Mouse (Mus musculus) neural tube, embryonic 15.5 days (tissue): ENCODE data around the gene Gfm1. TPM values are rescaled to one million over a fixed set of nuclear protein-coding genes. Genes with fewer than 3 reads are reported as not detected.
A peak's percentile ranks its signal among the peaks of the same experiment; 100 is the strongest.

Source experiments
- ATAC-seq: fragments of 200-750 bp; cut with Nextera tagmentation; 2 replicates; pipeline ENCODE4 v1.8.0; 2017; ENCODE audit warnings: mild to moderate bottlenecking, moderate TSS enrichment, moderate library complexity; ENCODE audit not compliant: low FRiP score
- H3K27ac ChIP-seq: fragments of 300-500 bp; sonication (generic); replicated peaks from 2 replicates; pipeline ENCODE4 v1.5.1; 2015; ENCODE audit warnings: mild to moderate bottlenecking, inconsistent platforms
- H3K27me3 ChIP-seq: fragments of 300-500 bp; sonication (generic); replicated peaks from 2 replicates; pipeline ENCODE4 v1.6.1; 2015; ENCODE audit warnings: inconsistent platforms
- H3K36me3 ChIP-seq: fragments of 300-500 bp; sonication (generic); 2 replicates; pipeline ENCODE4 v1.6.1; 2015; ENCODE audit warnings: inconsistent platforms
- H3K4me1 ChIP-seq: fragments of 300-500 bp; sonication (generic); 2 replicates; pipeline ENCODE4 v1.6.1; 2015; ENCODE audit warnings: inconsistent platforms
- H3K4me2 ChIP-seq: fragments of 300-500 bp; sonication (generic); 2 replicates; pipeline ENCODE4 v1.6.1; 2015; ENCODE audit warnings: inconsistent platforms, mild to moderate bottlenecking, moderate library complexity
- H3K4me3 ChIP-seq: fragments of 300-500 bp; sonication (generic); replicated peaks from 2 replicates; pipeline ENCODE4 v1.5.1; 2015; ENCODE audit warnings: mild to moderate bottlenecking, inconsistent platforms
- H3K9ac ChIP-seq: fragments of 300-500 bp; sonication (generic); replicated peaks from 2 replicates; pipeline ENCODE4 v1.6.1; 2015; ENCODE audit warnings: mild to moderate bottlenecking, inconsistent platforms
- H3K9me3 ChIP-seq: fragments of 300-500 bp; sonication (generic); replicated peaks from 2 replicates; pipeline ENCODE4 v1.6.1; 2016; ENCODE audit warnings: inconsistent platforms
- WGBS: fragments of 180-500 bp; shearing (Covaris S2); methylation state at CpG from one replicate; pipeline ENCODE4 v1.1.7; 2015; ENCODE audit warnings: mixed read lengths; 5-methylcytosine and 5-hydroxymethylcytosine counted together
- polyA plus RNA-seq: library from polyadenylated mRNA; unstranded; fragments of >200 nt; fragmentation: Nextera tagmentation; extraction: Ambion mirVana; gene quantifications from 2 replicates; pipeline ENCODE4 v1.2.1, GENCODE M21; 2015

Gene Gfm1
- 31.2 and 34.0 TPM in 2 replicates for polyA plus RNA-seq

DNA sequence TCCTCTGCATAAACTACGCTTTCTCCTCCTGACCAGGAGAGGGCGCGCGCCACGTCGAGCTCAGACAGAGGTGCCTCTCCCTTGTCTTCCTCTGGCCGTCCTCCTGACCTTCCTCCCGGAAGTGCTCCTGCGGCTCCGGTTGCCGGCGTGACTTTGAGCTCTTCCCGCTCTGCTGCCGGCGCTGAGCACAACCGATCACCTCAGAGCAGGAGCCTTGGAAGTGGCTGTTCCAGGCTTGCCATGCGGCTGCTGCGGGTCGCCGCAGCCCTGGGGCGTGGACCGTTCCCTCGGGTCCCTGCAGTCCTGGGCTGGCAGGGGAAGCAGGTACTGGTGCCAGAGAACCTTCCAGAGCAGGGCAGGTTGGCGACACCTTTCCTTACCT is at the start of gene Gfm1:
Gene Gfm1, plus strand, starts transcription at position 98 of the 382 bp plus-strand sequence.
- under 1% methylated on average over 24 of the region's 24 CpGs for WGBS
- Histone ChIP-seq H3K9ac (peak within 1 kb of the TSS; percentile 92), H3K27me3 (no peaks in the 10 kb centered on the region), H3K4me1 (peaks cover 10% of the 10 kb centered on the region), H3K4me2 (peak within 1 kb of the TSS; percentile 74), H3K27ac (0 out of 2 replicates have a peak within 1 kb of the TSS, but pooled peaks have one; percentile 62), H3K4me3 (peak within 1 kb of the TSS; percentile 100), H3K36me3 (peaks cover 28% of the 10 kb centered on the region), H3K9me3 (no peaks in the 10 kb centered on the region)
- ATAC-seq, result peak; percentile 98

GRCm38 (mm10) chr3:67429338-67429998 is 428 bp upstream of the Gfm1 start:
- Histone ChIP-seq H3K4me1 (peaks cover 10% of the 10 kb centered on the region), H3K36me3 (peaks cover 25% of the 10 kb centered on the region), H3K27me3 (no peaks in the 10 kb centered on the region), H3K9me3 (no peaks in the 10 kb centered on the region), H3K9ac (peak overlapping the region; percentile 26; the same call in 1 of the 2 replicates), H3K4me3 (peak overlapping the region; percentile 100), H3K4me2 (peak overlapping the region; percentile 74), H3K27ac (no peak overlapping the region)
- peak; percentile 60; the same call in 1 of the 2 replicates for ATAC-seq
- WGBS, result 38% methylated on average over 8 of the region's 8 CpGs

DNA sequence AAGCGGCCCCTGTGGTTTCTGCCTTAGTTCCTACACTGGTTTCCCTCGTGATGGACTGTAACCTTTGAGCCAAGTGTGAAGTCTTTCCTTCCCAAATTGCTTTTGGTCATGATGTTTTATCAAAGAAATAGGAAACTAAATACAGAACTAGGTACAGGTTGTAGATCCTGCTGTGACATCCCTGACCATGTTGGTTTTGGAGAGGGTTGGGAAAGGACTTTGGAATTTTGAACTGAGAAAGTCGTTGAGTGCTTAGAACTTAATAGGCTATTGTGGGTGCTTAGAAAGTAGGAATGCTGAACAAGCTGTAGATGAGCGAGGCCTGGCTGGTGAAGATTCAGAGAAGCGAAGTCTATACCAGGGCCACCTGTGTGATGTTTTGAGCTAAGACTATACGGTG is 4.1 kb downstream of the Gfm1 start:
- H3K4me1 ChIP-seq, result peaks cover 10% of the 10 kb centered on the region
- H3K9ac ChIP-seq, result no peak overlapping the region
- H3K27ac ChIP-seq, result no peak overlapping the region
- H3K27me3 ChIP-seq, result no peaks in the 10 kb centered on the region
- no peak overlapping the region for H3K4me3 ChIP-seq
- ATAC-seq, result no peak
- 96% methylated on average over 6 of the region's 6 CpGs for WGBS
- H3K4me2 ChIP-seq, result no peak overlapping the region
- peaks cover 63% of the 10 kb centered on the region for H3K36me3 ChIP-seq
- H3K9me3 ChIP-seq, result no peaks in the 10 kb centered on the region

DNA sequence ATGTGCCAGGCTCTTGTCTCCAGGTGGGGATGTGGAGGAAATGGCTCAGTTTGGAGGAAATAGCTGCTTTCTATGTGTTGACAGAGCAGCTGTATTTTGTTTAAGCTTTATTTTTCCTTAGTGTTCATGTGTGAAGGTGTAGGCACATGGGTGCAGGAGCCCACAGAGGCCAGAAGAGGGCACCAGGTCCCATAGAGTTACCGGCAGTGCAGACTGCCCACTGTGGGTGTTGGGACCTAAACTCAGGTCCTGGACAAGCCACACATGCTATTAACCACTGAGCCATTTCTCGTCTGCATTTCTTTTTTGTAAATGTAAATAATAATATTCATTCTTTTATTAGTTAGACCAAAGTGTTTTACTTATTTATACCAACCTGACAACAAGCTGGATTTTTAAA is 17.2 kb downstream of the Gfm1 start:
- Histone ChIP-seq H3K36me3 (peaks cover 74% of the 10 kb centered on the region), H3K4me1 (no peaks in the 10 kb centered on the region), H3K27me3 (no peaks in the 10 kb centered on the region), H3K27ac (no peak overlapping the region), H3K9me3 (no peaks in the 10 kb centered on the region), H3K4me3 (no peak overlapping the region), H3K9ac (no peak overlapping the region), H3K4me2 (no peak overlapping the region)
- no peak for ATAC-seq
- 93% methylated on average over 2 of the region's 2 CpGs for WGBS

DNA sequence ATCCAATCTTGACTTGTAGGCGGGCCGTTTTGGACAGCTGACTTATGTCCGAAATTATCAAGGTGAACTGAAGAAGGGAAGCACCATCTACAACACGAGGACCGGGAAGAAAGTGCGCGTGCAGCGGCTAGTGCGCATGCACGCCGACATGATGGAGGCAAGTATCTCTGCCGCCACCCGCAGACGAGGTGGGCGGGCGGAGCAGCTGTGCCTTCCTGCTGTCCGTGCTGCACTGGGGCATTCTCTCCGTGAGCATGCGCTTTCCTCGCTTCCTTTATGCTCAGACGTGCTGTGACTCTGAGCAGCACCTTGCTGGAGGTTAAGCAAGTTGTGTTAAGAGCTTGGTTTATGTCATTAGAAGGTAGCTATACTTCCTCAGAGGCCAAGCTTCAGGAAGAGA is 19.8 kb downstream of the Gfm1 start:
- Histone ChIP-seq H3K36me3 (peaks cover 78% of the 10 kb centered on the region), H3K9me3 (no peaks in the 10 kb centered on the region), H3K4me2 (no peak overlapping the region), H3K27ac (no peak overlapping the region), H3K27me3 (no peaks in the 10 kb centered on the region), H3K9ac (no peak overlapping the region), H3K4me1 (no peaks in the 10 kb centered on the region), H3K4me3 (no peak overlapping the region)
- no peak for ATAC-seq
- 94% methylated on average over 21 of the region's 21 CpGs for WGBS

DNA sequence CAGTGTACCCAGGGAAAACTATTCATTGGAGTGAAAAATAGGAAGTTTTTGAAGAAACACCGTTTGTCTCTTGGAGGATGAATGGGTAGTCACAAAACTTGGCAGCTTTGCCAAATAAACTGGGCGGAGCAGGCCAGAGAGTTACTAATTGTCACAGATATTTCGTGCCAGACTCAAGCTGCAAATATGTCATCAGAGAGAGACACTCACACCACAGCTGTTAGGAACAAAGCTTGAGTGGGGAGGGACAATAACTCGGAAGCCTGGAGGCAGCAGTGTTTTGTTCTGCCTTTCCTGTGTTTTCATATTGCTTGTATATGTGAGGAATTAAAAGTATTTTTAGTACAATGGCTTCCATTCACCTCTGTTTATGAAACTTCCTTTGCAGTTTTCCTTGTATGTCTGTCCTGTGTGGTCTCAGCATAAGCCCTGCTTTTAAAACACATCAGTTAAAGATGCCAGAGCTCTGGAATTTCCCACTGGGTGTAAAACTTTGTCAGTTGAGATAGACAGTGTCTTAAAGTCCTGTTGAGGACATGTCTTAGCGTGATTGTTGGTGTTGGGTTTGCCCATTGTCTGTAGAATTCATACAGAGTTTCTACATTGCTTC is 20.8 kb downstream of the Gfm1 start:
- Histone ChIP-seq H3K27ac (no peak overlapping the region), H3K4me3 (no peak overlapping the region), H3K9ac (no peak overlapping the region), H3K4me1 (no peaks in the 10 kb centered on the region), H3K36me3 (peaks cover 79% of the 10 kb centered on the region), H3K9me3 (no peaks in the 10 kb centered on the region), H3K4me2 (no peak overlapping the region), H3K27me3 (no peaks in the 10 kb centered on the region)
- ATAC-seq, result no peak
- WGBS, result 80% methylated on average over 5 of the region's 5 CpGs

DNA sequence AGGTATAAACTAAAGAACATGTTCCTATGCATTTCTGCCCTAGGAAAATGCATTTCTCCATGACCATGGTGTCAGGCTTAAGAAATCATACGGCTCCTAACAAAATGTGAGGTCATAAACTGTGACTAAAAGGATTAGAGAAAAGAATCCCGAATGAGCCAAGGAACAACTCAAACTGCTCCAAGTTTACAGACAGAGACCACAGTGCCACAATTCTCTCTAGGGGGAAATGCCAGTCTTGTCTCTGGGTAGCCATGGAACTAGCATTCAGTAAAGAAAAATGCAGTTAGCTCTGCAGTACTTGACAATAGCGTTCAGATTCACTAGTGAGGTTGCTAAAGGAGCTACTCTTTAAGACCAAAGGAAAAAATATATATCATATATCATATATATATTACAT is 30.0 kb downstream of the Gfm1 start:
- H3K36me3 ChIP-seq, result peaks cover 45% of the 10 kb centered on the region
- peak overlapping the region; percentile 72; the same call in 1 of the 2 replicates for H3K27ac ChIP-seq

GRCm38 (mm10) chr3:67462015-67462414 is 32.1 kb downstream of the Gfm1 start:
- peaks cover 25% of the 10 kb centered on the region for H3K36me3 ChIP-seq
- H3K4me2 ChIP-seq, result peak overlapping the region; percentile 89
- H3K27ac ChIP-seq, result peak overlapping the region; percentile 54; the same call in 1 of the 2 replicates
- no peaks in the 10 kb centered on the region for H3K9me3 ChIP-seq
- H3K9ac ChIP-seq, result no peak overlapping the region
- H3K4me1 ChIP-seq, result peaks cover 17% of the 10 kb centered on the region
- no peak for ATAC-seq
- H3K4me3 ChIP-seq, result peak overlapping the region; percentile 60
- WGBS, result 48% methylated on average over 7 of the region's 7 CpGs
- no peaks in the 10 kb centered on the region for H3K27me3 ChIP-seq

More for the DNA sequence above, 30.0 kb downstream of the Gfm1 start:
- H3K9me3 ChIP-seq, result no peaks in the 10 kb centered on the region
- H3K4me2 ChIP-seq, result no peak overlapping the region
- no peak for ATAC-seq
- H3K9ac ChIP-seq, result no peak overlapping the region
- H3K4me3 ChIP-seq, result no peak overlapping the region
- no peaks in the 10 kb centered on the region for H3K27me3 ChIP-seq
- WGBS, result 42% methylated on average over 3 of the region's 3 CpGs
- peaks cover 17% of the 10 kb centered on the region for H3K4me1 ChIP-seq

- peak overlapping the region; percentile 54 for H3K27ac ChIP-seq
- ATAC-seq, result no peak
- peak overlapping the region; percentile 60 for H3K4me3 ChIP-seq
- peak overlapping the region; percentile 40; the same call in 1 of the 2 replicates for H3K9ac ChIP-seq
- 27% methylated on average over 10 of the region's 10 CpGs for WGBS
- H3K9me3 ChIP-seq, result no peaks in the 10 kb centered on the region
- no peaks in the 10 kb centered on the region for H3K27me3 ChIP-seq
- H3K36me3 ChIP-seq, result peaks cover 20% of the 10 kb centered on the region
- peaks cover 17% of the 10 kb centered on the region for H3K4me1 ChIP-seq
- H3K4me2 ChIP-seq, result peak overlapping the region; percentile 89
Observed at GRCm38 (mm10) chr3:67462578-67462977, 32.7 kb downstream of the Gfm1 start.

DNA sequence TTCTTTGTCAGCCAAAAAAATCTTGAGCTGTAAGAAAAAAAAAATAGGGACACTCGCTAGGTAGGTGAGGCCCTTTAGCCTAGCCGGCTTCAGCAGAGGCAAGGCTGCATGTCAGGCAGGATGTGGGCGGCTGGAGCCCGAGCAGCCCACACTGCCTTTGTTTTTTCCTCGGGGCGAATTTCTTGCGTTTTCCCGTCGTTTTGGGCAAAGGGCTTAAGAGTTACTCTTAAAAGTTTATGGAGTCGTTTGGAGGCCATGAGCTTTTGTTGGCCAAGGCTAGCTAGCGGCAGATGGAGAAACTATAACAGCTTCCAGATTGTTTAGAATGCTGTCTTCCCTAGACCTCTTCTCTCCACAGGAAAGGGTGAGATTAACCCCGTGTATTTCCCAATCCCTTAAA is 33.1 kb downstream of the Gfm1 start:
- Histone ChIP-seq H3K4me2 (peak overlapping the region; percentile 89), H3K9me3 (no peaks in the 10 kb centered on the region), H3K4me3 (peak overlapping the region; percentile 60), H3K4me1 (peaks cover 17% of the 10 kb centered on the region), H3K27ac (peak overlapping the region; percentile 82), H3K36me3 (peaks cover 21% of the 10 kb centered on the region), H3K27me3 (no peaks in the 10 kb centered on the region), H3K9ac (peak overlapping the region; percentile 64)
- ATAC-seq, result no peak; the same call in 1 of the 2 replicates
- 5% methylated on average over 12 of the region's 12 CpGs for WGBS

DNA sequence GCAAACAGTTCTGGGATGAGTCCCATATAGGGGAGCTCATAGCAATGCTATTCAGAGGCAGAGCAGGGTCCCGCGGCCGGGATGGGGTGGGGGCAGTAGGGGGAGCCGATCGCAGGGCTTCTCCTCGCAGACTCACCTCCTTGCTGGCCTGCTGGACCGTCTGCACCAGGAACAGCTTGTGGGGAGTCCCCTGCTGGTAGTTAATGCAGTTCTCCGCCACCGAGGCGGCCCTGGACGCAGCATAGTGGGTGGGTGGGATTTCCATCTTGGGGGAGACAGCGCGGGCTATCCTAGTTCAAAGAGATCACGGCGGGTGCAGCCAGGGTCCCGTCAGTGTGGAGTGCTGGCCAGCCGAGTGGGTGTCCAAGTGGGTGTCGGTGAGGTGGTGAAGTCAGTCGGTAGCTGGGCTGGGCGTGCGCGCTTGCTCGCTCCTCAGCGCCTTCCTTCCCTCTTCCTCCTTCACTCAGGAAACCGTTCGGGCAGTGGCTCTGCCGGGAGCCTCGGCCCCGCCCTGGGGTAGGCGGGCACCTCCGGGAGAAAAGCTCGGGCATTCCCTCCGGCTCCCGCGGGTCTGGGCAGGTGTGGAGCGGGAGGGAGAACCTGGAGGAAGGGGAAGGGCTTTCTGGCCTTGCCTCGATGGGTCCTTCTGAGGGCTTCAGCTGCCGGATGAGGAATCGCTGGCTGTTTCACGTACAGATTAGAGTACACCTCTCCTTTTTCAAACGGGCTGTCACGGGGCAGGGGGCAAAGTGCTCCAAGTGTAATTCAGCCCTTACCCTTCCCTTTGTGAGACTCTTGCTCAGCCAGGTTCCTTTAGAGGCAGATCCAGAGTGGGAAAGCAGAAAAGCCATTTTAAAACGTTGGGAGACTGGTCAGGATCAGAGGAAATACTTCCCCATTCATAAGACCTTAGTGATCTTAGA is 33.8 kb downstream of the Gfm1 start, which contains the start of gene Lxn:
Gene Lxn, minus strand, starts transcription at position 477 of the 923 bp plus-strand sequence.
- Histone ChIP-seq H3K9ac (peak within 1 kb of the TSS; percentile 64), H3K9me3 (no peaks in the 10 kb centered on the region), H3K36me3 (peaks cover 22% of the 10 kb centered on the region), H3K4me1 (peaks cover 17% of the 10 kb centered on the region), H3K4me3 (peak within 1 kb of the TSS; percentile 60), H3K4me2 (peak within 1 kb of the TSS; percentile 89), H3K27ac (peak within 1 kb of the TSS; percentile 82), H3K27me3 (no peaks in the 10 kb centered on the region)
- peak; percentile 88 for ATAC-seq
- WGBS, result under 1% methylated on average over 43 of the region's 43 CpGs
